Mouse (Mus musculus) embryo, embryonic 11.5 days (tissue): Measurements from ENCODE around the gene Il27ra.
A peak's percentile ranks its signal among the peaks of the same experiment; 100 is the strongest.
"Not testable (repeated sequence)": the region's sequence is repeated elsewhere in the genome, so short reads cannot be mapped to it uniquely, and the experiment has no call there.

Experiments used
- DNase-seq: peaks from one replicate; pipeline ENCODE4 v3.0.0-alpha.2; 2012; ENCODE audit warnings: low read depth, low spot score

Il27ra gene

DNA sequence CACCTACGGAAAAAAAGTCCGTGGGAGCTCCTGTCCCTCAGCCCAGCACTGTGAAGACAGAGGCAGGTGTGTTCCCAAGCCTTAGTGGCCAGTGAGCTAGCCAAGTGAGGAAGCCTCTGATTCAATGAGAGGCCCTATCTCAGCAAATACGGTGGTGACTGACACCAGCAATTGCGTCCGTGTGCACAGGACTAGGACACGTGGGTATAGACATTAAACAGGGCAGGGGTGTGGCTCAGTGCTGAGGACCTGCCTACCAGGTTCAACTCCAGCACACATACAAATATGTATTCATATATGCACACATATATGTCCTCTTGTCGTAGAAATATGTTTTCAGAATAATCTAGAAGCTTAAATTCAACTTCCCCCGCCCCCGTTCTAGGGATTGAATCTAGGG is 22.7 kb downstream of the Il27ra start:
- DNase-seq: no peak

DNA sequence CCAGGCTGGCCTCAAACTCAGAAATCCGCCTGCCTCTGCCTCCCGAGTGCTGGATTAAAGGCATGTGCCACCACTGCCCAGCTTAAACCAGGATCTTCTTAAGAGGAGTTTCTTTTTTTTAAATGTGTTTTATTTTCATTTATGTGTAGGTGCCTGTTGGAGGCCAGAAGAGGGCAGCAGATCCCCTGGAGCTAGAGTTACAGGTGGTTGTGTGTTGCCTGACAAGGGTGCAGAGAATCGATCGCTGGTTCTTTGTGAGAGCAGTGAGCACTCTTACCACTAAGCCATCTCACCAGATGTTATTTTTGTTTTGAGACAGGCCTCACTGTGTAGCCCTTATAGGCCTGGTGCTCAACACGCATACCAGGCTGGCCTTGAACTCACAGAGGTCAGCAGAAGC is 26.6 kb downstream of the Il27ra start:
- DNase-seq: no peak

DNA sequence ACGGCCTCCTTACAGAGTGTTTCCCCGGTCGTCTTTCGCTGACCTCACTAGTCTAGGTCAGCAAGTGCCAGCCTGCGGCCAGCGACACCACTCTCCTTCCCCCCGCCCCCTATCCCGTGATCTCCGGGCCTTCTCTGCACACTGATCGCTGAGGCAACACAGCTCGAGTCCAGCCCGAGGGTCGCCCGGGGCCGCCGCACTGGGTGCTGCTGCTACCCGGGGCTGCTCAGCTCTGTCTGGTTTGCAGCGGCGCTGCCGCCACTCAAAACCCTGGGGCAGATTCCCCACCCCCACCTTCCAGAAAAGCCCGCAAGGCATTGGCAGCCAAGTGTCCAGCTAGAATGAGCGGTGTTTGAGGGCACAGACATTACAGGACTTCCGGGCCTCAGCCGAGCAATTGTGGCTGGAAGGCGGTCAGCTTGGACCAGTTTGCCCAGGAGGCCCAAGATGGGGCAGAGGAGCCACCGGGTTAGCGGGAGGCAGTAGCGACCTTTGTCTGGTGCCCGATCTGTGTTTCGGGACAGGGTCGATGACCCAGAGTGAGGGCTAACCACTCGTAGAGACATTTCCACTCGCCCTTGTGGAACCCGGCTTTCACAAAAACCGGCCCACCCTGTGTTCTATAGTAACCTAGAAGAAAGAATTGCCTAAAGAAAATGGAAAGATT is 29.8 kb downstream of the Il27ra start:
- no peak for DNase-seq

DNA sequence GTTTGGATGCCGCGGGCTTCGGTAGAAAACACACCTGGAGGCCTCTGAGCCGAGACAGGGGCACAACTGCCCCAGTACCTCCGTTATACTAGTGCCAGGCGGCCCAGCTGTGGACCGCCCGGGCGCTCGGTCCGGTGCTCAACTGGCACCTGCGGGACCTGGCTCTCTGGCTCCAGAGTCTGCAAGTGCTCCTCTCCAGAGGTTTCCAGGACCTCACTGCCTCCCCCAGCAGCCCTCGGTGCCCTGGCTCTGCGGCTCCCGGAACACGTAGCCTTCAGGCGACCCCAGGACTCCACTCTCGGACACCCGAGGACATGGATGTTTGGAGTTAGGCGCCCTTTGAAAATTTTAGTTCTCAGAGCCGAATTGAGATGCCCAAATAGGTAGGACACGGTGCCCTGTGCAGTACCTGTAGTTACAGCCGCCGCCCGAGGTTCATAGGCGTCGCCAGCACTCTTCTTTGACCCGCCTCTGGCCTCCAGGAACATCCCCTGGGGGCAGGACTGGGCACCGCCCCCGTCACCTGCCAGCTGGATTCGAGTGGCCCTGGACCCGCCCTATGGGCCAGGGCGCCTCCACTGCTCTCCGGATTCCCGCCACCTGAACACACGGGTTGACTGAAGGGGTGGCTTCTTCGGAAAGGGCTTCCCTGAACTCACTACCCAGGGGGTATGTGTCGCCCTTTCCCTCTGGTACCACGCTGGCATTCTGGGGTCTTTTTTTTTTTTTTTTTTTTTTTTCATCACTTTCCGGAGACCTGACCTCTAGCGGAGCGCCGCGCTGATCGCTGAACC is 30.5 kb downstream of the Il27ra start, which contains the start of gene 2210011C24Rik:
2210011C24Rik (minus strand) TSS at position 467 of the 794 bp plus-strand sequence.
- no peak for DNase-seq

DNA sequence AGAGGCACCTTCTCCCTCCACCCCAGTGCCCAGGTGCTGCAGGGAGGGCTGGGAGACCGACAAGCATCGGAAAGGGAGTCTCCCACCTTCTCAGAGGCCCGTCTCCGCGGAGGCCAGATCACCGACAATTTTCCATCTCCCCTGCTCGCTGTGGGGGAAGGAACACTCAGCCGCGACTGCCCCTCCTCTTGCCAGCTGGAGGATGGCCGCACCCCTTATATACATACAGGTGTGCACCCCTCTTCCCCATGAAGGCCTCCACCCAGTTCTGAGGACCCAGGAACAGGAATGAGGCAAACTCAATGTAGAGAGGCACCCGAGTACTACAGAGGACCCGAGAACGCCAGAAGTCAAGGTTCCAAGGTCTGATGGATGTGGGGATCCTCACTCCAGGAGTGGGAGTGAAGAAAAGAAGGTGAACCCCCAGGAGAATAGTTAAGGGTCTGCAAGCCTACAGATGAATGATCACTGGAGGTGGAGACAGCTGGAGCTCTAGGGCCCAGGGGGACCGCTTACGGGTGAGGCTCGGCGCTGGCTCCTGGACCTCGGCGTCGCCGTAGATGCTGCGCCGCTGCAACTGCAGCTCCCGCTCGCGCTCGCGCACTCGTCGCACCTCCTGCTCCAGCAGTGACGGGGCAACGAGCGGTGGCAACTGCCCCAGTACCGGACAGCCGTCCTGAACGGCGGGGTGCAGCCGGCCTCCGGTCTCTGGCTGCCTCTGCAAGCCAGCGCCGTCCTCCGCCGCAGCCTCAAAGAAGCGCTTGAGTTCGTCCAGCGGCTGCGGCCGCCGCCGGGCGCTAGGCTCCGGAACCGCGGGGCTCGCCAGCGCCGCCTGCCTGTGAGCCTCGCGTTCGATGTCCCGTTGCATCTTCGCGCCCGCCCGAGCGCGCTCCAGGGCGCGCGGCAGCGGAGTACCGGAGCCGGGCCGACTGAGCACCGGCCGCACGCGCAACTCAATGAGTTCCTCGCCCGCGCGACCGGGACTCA is 31.5 kb downstream of the Il27ra start:
- no peak for DNase-seq

DNA sequence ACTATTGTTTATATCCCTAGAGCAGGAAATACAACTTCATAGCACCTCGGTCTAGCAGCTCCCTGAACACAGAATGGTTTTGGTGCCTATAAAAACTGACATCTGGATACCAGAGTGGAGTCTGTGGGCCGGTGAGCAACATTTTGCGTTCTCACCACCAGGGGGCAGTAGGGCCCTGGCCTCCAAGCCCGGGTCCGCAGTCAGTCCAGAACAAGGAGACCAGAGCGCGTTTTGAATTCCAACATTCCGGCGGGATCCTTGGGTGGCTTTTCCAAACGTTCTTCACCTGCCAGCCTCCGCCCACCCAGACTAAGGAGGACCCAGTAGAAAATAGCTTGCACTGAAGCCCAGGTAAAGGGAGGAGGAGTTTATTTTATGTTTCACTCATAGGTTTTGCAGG is 32.5 kb downstream of the Il27ra start:
- DNase-seq: peak; percentile 74

DNA sequence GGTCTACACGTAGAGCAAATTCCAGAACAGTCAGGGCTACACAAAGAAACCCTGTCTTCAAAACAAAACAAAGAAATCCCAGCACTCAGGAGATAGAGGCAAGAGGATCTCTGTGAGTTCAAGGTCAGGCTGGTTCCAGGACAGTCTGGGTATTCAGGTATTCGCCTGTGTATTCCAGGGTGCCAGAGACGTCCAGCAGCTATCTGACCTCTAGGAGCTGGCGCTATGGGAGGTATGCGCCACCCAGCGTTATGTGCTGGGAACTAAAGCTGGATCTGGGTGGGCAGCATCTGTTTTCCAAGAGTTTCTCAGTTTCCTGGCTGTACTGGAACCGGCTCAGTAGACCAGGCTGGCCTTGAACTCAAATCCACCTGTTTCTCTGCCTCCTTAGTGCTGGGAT is 34.0 kb downstream of the Il27ra start:
- no peak for DNase-seq

DNA sequence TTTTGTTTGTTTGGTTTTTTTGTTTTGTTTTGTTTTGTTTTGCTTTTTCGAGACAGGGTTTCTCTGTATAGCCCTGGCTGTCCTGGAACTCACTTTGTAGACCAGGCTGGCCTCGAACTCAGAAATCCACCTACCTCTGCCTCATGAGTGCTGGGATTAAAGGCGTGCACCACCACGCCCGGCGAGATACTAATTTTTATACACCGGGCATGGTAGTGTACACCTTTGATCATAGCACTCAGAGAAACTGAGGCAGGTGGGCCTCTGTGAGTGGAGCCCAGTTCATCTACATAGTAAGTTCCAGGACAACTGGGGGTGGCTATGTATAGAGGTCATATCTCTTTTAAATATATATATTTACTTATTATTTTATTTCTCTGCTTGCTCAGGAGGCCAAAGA is 36.9 kb downstream of the Il27ra start:
- not testable (repeated sequence) for DNase-seq

DNA sequence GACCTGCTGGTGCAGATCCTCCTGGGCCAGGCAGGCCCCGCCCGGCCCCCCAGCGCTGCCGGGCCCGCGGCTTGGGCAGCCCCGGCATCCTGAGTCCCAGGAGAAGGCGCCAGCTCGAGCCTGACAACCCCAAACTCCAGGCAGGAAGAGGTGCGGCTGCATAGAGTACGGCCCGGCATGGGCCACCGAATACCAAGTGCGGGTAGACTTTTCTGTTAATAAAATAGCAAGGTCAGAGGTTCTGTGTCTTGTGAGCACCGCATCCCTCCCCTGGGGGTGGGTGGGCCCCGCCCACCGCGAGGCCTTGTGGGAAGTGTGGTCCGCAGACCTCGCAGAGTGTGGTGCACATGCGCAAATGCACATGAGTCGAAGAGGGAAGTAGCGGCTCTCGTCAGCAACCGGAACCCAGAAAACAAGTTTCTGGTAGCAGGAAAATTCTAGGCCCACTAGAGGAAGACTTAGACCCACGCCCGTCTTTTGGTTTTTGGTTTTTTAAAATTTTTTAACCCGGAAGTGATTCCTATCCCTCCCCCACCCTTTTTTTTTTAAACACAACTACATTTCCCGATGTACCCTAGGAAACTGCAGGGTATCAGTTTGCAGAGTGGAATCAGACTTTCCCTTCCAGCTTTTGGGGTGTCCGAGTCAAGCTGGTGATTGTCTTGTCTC is 37.7 kb downstream of the Il27ra start:
- DNase-seq: peak; percentile 91

DNA sequence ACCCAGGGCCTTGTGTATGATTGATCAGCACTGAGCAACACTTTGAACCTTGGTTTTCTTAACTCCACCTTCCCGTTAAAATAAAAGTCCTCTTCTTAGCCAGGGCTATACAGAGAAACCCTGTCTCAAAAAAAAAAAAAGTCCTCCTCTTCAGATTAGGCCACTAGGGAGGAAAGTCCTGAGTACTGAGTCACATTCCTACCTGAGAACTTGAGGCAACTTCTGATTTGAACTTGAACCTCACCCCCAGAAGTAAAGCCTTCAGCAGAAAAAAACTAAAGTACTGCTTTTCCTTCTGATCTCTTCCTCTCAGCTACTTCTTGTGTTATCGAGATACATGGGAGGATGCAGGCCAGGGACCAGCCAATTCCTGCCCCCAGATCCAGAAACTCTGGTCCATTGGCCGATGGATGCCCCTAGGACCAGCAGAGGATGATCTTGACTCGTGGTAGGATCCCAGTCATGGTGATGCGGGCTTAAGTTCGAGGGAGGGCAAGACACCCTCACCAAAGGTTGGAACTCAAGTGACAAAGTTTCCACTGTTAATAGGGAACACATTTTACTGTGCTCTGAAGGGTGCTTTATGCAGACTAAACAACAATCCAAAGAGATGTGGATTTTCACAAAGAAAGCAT is 38.7 kb downstream of the Il27ra start:
- DNase-seq: no peak

DNA sequence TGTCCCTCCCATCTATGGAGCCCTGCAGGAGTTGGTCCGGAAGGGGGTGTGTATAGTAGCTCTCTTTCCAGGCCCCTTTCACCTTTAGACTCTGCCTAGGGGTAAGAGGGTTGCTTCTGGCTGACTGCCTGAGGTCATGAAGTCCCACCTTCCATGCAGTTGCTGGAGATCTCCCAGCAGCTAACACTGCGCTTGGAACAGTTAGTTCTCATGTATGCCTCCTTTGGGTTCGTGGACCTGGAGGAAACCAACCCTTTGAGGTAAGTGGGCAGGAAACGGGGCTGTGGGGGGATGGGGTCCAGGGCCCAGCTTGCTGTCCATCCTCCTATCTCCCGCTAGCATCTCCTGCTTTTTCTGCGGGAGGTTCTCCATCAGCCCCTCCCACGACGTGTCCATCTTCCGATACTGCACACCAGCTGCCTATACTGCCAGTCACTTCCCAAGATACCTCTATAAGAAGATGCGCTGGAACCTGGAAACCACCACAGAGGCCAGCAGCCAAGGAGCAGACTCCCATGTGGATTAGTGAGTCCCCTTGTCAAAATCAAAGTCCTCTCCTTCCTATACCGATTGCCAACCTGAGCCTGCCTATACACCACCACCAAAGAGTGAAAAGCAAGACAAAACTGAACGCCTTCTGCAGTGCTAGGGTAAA is 39.3 kb downstream of the Il27ra start:
- no peak for DNase-seq

DNA sequence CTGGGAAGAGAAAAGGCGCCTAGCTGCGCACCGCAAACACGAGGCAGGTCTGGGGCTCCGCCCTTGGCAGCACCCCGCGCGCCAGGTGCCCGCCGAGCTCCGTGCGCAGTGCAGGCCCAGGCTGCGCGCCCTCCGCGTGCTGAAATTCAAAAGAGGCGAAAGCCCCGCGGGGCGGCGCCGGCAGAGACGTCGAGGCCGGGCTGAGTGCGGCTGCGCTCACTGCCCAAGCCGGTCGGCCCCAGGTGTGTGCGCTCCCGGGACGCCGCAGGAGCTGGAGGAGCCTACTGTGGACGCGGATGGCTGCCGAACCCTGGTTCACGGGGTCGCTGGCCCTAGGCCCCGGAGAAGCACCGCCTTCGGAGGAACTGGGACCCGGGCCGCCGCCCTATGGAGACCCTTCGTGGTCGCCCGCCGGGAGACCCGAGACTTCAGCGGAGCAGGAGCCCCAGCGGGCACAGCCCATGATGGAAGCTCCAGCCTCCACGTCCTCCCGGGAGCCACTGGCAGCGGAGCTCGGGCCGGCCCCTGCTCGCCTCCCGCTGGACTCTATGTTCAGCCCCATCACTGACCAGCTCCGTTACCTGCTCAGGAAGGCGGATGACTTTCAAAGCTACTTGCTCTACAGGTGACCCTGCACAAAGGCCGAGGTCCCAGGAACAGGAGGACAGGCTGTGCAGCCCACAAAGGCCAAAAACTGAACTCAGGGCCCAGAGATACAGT is 40.9 kb downstream of the Il27ra start, which contains the start of gene 1700067K01Rik:
1700067K01Rik (plus strand) TSS at position 222 of the 720 bp plus-strand sequence.
- DNase-seq: no peak

DNA sequence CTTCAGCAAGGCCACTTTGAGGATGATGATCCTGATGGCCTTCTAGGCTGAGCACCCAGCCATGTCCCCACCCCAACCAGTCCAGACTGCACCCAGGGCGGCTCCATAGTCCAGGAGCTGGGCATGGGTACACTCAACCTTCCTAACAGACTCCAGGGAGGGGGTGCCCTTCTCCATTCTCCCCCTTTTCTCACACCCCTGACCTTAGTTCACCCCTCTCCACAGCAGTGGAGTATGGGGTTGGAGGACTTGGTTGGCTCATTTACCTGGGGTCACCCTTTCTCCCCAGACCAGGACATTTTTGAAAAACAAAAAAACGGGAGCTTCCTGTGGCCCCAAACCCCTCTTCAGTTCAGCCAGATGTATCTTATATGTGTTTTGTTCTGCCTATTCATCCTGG is 42.6 kb downstream of the Il27ra start:
- no peak for DNase-seq

DNA sequence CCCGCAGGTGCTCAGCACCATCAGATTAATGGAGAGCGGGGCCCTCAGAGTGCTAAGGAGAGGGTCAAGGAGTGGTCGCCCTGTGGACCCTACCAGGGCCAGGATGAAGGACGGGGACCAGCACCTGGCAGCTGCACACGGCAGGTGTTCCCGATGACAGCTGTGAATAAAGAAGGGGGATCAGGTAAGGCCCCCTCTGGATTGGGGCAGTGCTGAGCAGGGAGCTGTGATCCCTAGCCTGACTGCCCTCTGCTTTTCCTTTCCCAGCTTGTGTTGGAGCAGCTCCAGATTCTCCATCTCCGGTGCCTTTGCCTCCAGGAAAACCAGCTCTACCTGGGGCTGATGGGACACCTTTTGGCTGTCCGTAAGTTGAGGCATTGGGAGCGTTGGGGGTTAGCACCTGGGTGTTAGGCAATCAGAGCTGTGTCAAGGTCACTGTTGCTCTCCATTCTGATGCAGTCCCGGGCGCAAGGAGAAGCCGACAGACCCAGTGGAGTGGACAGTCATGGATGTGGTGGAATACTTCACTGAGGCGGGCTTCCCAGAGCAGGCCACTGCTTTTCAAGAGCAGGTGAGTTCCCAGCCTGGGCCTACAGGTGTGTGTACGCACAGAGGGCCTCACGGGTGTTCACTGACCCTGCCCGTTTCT is 43.2 kb downstream of the Il27ra start:
- DNase-seq: no peak

DNA sequence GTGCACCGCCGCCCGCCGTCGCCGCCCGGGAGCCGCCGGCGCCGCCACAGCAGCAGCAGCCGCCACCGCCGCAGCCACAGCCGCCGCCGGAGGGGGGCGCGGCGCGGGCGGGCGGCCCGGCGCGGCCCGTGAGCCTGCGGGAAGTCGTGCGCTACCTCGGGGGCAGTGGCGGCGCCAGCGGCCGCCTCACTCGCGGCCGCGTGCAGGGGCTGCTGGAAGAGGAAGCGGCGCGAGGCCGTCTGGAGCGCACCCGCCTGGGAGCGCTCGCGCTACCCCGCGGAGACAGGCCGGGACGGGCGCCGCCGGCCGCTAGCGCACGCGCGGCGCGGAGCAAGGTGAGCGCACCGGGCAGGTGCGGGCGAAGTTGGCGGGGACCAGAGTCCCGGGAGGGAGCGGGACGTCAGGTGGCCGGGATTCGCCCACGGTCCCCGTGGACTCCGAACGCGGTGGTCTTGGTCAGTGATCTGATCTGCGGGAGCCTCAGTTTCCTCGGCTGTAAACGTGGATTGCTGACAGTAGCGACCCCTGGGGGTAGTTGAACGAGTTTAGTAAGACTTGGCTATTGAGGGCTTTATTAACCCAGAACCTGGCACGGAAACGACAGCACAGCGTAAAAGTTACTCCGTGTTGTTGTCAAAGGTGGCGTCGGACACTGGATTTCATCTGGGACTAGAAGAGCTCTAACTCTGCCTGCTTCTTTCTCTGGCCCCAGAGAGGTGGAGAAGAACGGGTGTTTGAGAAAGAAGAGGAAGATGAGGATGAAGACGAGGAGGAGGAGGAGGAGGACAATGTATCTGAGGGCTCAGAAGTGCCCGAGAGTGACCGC is 43.9 kb downstream of the Il27ra start:
- peak; percentile 54 for DNase-seq

DNA sequence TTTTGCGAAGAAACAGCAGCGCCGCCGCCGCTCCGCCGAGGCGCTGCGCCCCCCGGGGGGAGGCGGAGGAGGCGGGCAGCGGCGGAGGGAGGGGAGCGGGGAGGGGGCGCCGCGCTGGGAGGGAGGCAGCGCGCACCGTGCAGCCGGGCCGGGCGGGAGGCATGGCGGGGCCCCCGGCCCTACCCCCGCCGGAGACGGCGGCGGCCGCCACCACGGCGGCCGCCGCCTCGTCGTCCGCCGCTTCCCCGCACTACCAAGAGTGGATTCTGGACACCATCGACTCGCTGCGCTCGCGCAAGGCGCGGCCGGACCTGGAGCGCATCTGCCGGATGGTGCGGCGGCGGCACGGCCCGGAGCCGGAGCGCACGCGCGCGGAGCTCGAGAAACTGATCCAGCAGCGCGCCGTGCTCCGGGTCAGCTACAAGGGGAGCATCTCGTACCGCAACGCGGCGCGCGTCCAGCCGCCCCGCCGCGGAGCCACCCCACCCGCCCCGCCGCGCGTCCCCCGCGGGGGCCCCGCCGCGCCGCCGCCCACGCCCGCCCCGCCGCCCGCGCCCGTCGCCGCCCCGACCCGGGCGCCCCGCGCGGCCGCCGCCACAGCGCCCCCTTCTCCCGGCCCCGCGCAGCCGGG is 44.8 kb downstream of the Il27ra start, which contains the start of gene Samd1:
Samd1 (plus strand) TSS at position 162 of the 631 bp plus-strand sequence.
- no peak for DNase-seq
